Mouse (Mus musculus): Measurements from ENCODE around the gene Fmo3.

Fmo3 gene

DNA sequence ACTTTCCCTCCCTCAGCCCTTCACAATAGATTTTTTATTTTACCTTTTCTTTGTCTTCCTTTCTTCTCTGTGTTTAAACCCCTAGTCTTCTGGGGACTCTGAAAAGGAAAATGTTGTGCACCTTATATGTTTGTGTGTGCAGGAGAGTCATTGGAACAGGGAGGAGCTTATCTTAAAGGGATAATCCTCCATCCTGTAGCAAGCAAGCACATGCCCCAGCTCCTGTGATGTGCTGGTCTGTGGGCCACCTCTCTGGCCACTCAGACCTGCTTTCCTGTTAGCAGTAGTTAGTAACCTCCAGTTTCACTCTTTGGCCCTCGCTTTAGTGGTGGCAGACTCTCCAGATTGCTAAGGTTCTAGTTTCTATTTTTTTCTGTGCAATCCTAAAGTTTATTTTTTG, at the start of gene Fmo3:
TSS of gene Fmo3 (minus strand) at position 101 of the 400 bp plus-strand sequence.
- no peak within 1 kb of the TSS for H3K4me3 ChIP-seq (replicated peaks; ENCODE audit: low read length)
- no peak for TF ChIP-seq POU5F1 (IDR thresholded peaks at IDR 0.05; ENCODE audit: borderline replicate concordance, low read length)
- no peaks in the 10 kb centered on the region for H3K9me3 ChIP-seq (ENCODE audit: low read length)
- H3K4me1 ChIP-seq (replicated peaks; ENCODE audit: low read depth, low read length), result no peaks in the 10 kb centered on the region
- H3K27me3 ChIP-seq (ENCODE audit: insufficient read depth, low read length), result no peaks in the 10 kb centered on the region
- H3K36me3 ChIP-seq (ENCODE audit: insufficient read depth, low read length), result no peaks in the 10 kb centered on the region

DNA sequence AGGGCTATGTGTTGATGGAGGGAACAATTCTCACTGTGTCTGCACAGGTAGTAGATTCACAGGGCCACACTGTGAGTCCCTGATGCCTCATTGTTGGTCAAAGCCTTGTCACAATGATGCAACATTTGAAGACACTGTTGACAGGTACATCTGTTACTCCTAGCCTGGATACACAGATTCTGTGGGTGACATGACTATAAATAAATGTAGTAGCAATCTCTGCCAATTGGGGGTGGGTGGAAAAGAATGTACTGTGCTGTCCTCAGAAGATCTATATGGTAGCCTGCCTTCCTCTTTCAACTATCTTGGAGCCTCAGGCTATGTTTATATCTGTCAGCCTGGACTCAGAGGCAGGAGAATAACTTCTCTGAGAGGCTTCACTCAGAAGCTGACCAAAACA, 38.7 kb upstream of the Fmo3 start:
- H3K27me3 ChIP-seq (ENCODE audit: insufficient read depth, low read length), result no peaks in the 10 kb centered on the region
- no peaks in the 10 kb centered on the region for H3K36me3 ChIP-seq (ENCODE audit: insufficient read depth, low read length)
- H3K4me1 ChIP-seq (replicated peaks; ENCODE audit: low read depth, low read length), result no peaks in the 10 kb centered on the region
- no peak for TF ChIP-seq CTCF (conservative IDR thresholded peaks at IDR 0.05; ENCODE audit: low read length)
- no peak for TF ChIP-seq POU5F1 (IDR thresholded peaks at IDR 0.05; ENCODE audit: borderline replicate concordance, low read length)
- no peak for TF ChIP-seq NANOG (IDR thresholded peaks at IDR 0.05; ENCODE audit: borderline replicate concordance, low read length)
- H3K4me3 ChIP-seq (replicated peaks; ENCODE audit: low read length), result no peak overlapping the region
- no peaks in the 10 kb centered on the region for H3K9me3 ChIP-seq (ENCODE audit: low read length)

DNA sequence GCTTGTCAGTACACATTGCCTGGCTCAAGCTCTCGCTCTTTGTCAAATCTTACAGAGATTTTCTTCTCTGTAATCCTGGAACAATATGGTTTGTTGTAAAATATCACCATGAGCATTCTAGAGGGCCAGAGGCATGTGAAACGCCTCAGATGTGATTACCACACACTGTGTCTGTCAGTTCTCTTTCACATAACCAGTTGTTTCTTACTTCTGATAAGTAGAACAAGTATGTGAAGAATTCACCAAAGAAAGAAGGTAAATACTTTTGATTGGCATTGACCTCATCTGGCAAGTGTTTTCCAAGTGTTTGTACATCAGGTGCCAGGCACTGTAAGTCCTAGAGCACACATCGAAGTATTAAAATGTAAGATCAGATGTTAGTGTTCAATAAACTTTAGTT, 24.9 kb upstream of the Fmo3 start:
- Histone ChIP-seq H3K9me3 (ENCODE audit: low read length) (no peaks in the 10 kb centered on the region), H3K36me3 (ENCODE audit: insufficient read depth, low read length) (no peaks in the 10 kb centered on the region), H3K4me3 (replicated peaks; ENCODE audit: low read length) (no peak overlapping the region), H3K4me1 (replicated peaks; ENCODE audit: low read depth, low read length) (no peaks in the 10 kb centered on the region), H3K27me3 (ENCODE audit: insufficient read depth, low read length) (no peaks in the 10 kb centered on the region)
- TF ChIP-seq CTCF (conservative IDR thresholded peaks at IDR 0.05; ENCODE audit: low read length) (no peak), POU5F1 (IDR thresholded peaks at IDR 0.05; ENCODE audit: borderline replicate concordance, low read length) (no peak), NANOG (IDR thresholded peaks at IDR 0.05; ENCODE audit: borderline replicate concordance, low read length) (no peak)

DNA sequence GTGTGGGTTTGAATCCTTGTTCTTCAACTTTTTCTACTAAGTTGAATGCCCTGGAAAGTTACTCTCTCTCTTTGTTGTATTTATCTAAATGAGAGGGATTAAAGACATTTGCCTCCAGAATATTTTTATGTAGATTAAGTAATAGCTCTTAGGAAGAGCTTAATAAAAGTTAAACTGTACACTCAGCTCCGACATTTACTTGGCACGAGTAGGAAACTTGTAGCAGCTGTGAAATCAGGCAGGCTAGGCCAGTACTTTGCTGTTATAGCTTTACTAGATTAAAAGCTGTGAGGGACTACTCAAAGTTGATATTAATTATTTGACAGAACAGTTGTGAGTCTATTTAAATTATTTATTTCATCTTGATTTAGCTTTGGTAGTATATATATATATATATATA, 19.2 kb upstream of the Fmo3 start:
- no peak overlapping the region for H3K4me3 ChIP-seq (replicated peaks; ENCODE audit: low read length)
- H3K4me1 ChIP-seq (replicated peaks; ENCODE audit: low read depth, low read length), result no peaks in the 10 kb centered on the region
- TF ChIP-seq NANOG (IDR thresholded peaks at IDR 0.05; ENCODE audit: borderline replicate concordance, low read length), result no peak
- no peak for TF ChIP-seq CTCF (conservative IDR thresholded peaks at IDR 0.05; ENCODE audit: low read length)
- H3K36me3 ChIP-seq (ENCODE audit: insufficient read depth, low read length), result no peaks in the 10 kb centered on the region
- no peaks in the 10 kb centered on the region for H3K9me3 ChIP-seq (ENCODE audit: low read length)
- no peaks in the 10 kb centered on the region for H3K27me3 ChIP-seq (ENCODE audit: insufficient read depth, low read length)

DNA sequence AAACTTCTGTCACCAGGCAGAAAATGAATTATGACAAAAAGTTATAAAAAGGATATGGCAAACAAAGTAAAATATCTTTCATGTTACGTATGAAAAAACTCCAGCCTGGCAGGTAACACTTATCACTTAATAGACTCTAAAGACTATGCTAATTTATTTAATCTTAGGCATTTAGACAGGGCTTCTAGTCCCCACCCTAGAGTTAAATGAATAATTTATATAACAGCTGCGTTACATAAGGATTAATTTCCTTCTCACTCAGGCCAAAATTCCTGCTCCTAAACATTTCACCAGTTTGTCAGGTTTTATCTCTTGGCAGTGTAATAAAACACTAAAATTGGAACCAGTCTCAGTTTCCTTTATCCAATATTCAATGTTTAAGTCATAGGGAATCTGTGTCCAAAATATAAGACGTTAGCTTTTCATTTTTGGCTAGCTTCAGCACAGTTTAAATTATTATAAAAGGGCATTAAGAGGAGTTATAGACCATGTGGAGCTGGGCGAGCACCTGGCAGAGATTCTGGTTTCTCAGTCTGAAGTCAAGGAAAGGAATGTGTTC, 17.0 kb upstream of the Fmo3 start:
- Histone ChIP-seq H3K4me1 (replicated peaks; ENCODE audit: low read depth, low read length) (no peaks in the 10 kb centered on the region), H3K27me3 (ENCODE audit: insufficient read depth, low read length) (no peaks in the 10 kb centered on the region), H3K4me3 (replicated peaks; ENCODE audit: low read length) (no peak overlapping the region), H3K9me3 (ENCODE audit: low read length) (no peaks in the 10 kb centered on the region), H3K36me3 (ENCODE audit: insufficient read depth, low read length) (no peaks in the 10 kb centered on the region)
- TF ChIP-seq POU5F1 (IDR thresholded peaks at IDR 0.05; ENCODE audit: borderline replicate concordance, low read length) (no peak), NANOG (IDR thresholded peaks at IDR 0.05; ENCODE audit: borderline replicate concordance, low read length) (no peak), CTCF (conservative IDR thresholded peaks at IDR 0.05; ENCODE audit: low read length) (no peak)

DNA sequence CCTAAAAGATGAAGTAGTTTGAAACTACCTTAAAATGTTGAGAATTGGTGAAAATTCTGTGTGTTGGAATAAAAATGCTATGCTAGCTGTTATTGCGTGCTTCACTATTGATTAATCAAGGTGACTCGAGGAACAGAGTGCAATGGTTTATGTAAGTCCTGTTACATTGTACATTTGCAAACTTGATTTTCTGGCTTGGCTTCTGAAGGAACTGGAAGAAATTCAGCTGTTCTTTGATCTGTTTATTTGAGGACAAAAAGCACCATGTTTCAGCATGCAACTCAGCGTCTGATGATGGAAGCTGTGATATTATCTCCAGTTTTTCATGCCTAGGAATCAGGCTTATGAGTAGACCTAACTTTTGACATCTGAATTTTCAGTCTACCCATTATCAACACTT, 3.2 kb upstream of the Fmo3 start:
- H3K36me3 ChIP-seq (ENCODE audit: insufficient read depth, low read length), result no peaks in the 10 kb centered on the region
- H3K27me3 ChIP-seq (ENCODE audit: insufficient read depth, low read length), result no peaks in the 10 kb centered on the region
- no peaks in the 10 kb centered on the region for H3K9me3 ChIP-seq (ENCODE audit: low read length)
- no peak overlapping the region for H3K4me3 ChIP-seq (replicated peaks; ENCODE audit: low read length)
- TF ChIP-seq POU5F1 (IDR thresholded peaks at IDR 0.05; ENCODE audit: borderline replicate concordance, low read length), result no peak
- TF ChIP-seq CTCF (conservative IDR thresholded peaks at IDR 0.05; ENCODE audit: low read length), result no peak
- TF ChIP-seq NANOG (IDR thresholded peaks at IDR 0.05; ENCODE audit: borderline replicate concordance, low read length), result no peak
- H3K4me1 ChIP-seq (replicated peaks; ENCODE audit: low read depth, low read length), result no peaks in the 10 kb centered on the region

DNA sequence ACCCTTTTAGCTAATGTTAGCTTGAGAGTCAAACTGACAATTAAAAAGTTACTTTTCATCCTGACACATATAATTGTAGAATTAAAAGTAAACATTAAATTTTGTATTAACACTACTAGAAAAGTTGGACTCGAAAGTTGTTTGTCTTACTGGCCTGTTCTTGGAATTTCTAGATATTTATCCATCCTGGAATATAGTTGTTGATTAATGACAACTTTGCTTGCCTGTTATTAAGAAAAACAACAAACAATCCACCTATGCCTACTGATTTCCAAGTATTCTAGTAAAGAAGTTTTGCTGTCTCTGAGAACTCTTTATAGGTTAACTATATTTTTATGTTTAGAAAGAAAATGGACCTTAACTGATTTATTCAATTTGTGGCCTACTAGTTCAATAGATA, 2.4 kb upstream of the Fmo3 start:
- no peaks in the 10 kb centered on the region for H3K36me3 ChIP-seq (ENCODE audit: insufficient read depth, low read length)
- H3K9me3 ChIP-seq (ENCODE audit: low read length), result no peaks in the 10 kb centered on the region
- TF ChIP-seq NANOG (IDR thresholded peaks at IDR 0.05; ENCODE audit: borderline replicate concordance, low read length) (no peak), CTCF (conservative IDR thresholded peaks at IDR 0.05; ENCODE audit: low read length) (no peak), POU5F1 (IDR thresholded peaks at IDR 0.05; ENCODE audit: borderline replicate concordance, low read length) (no peak)
- H3K4me3 ChIP-seq (replicated peaks; ENCODE audit: low read length), result no peak overlapping the region
- H3K4me1 ChIP-seq (replicated peaks; ENCODE audit: low read depth, low read length), result no peaks in the 10 kb centered on the region
- no peaks in the 10 kb centered on the region for H3K27me3 ChIP-seq (ENCODE audit: insufficient read depth, low read length)

DNA sequence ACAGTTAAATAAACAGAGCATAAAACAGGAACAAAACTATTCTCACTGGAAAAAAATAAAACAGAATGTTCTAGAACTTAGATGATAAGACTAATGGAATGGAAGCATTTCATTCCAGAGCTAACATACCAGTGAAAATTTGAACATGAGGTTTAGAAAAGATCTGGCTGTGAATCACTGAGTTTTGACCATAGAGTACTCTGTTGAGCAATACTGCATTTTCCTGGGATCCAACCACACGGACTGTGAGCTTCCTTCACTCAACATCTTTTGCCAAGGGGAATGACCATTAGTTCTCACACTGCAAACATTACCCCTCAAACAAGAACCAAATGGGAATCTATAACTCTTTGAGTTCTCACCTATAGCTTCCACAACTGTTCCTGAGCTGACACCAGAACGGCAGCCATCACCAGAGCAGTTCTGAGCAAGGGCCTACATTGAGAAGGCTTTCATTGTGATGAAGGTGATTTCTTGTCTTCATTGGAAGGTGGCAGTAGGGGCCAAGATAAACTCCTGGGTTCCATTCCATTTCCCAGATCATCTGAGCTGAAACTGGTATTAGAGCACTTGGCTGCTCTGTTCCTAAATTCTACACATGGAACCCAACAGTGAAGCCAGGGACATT, 1.9 kb upstream of the Fmo3 start:
- Histone ChIP-seq H3K9me3 (ENCODE audit: low read length) (no peaks in the 10 kb centered on the region), H3K27me3 (ENCODE audit: insufficient read depth, low read length) (no peaks in the 10 kb centered on the region), H3K4me3 (replicated peaks; ENCODE audit: low read length) (no peak overlapping the region), H3K36me3 (ENCODE audit: insufficient read depth, low read length) (no peaks in the 10 kb centered on the region), H3K4me1 (replicated peaks; ENCODE audit: low read depth, low read length) (no peaks in the 10 kb centered on the region)
- TF ChIP-seq NANOG (IDR thresholded peaks at IDR 0.05; ENCODE audit: borderline replicate concordance, low read length), result no peak
- TF ChIP-seq POU5F1 (IDR thresholded peaks at IDR 0.05; ENCODE audit: borderline replicate concordance, low read length), result no peak
- TF ChIP-seq CTCF (conservative IDR thresholded peaks at IDR 0.05; ENCODE audit: low read length), result no peak

DNA sequence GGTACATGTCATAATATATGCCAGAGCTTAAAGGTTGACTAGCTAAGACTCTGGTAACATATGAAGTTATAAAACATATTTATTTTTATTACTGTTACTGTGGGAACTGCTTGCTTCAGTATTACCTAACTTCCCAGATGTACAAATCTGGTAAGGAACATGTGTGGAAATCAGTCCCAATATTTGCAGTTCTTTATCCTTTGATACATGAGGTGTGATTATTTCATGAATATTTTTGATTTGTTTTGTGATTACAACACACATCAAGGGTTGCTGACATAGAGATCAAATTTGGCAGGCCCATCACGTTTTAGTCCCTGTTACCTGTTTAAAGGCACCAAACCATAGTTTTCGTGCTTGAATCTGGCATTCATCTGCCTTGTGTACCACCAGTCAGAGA, 20.8 kb downstream of the Fmo3 start:
- TF ChIP-seq CTCF (conservative IDR thresholded peaks at IDR 0.05; ENCODE audit: low read length), result no peak
- TF ChIP-seq POU5F1 (IDR thresholded peaks at IDR 0.05; ENCODE audit: borderline replicate concordance, low read length), result no peak
- no peak for TF ChIP-seq NANOG (IDR thresholded peaks at IDR 0.05; ENCODE audit: borderline replicate concordance, low read length)
- H3K9me3 ChIP-seq (ENCODE audit: low read length), result no peaks in the 10 kb centered on the region
- H3K4me3 ChIP-seq (replicated peaks; ENCODE audit: low read length), result no peak overlapping the region
- no peaks in the 10 kb centered on the region for H3K27me3 ChIP-seq (ENCODE audit: insufficient read depth, low read length)
- no peaks in the 10 kb centered on the region for H3K36me3 ChIP-seq (ENCODE audit: insufficient read depth, low read length)
- H3K4me1 ChIP-seq (replicated peaks; ENCODE audit: low read depth, low read length), result no peaks in the 10 kb centered on the region
